Mouse (Mus musculus) cerebellum, adult 8-10 months (tissue): Measurements from ENCODE around the gene Pld3.

Experiments
- DNase-seq: peaks from one replicate; pipeline ENCODE4 v3.0.0; 2022

Gene Pld3

GRCm38 (mm10) chr7:27483860-27484259 lies 69.2 kb downstream of the Pld3 start:
- peak; percentile 13 for DNase-seq
